Mouse (Mus musculus): Measurements from ENCODE around the gene Mlh1. TPM values are rescaled to one million over a fixed set of nuclear protein-coding genes. Genes with fewer than 3 reads are reported as not detected.

Gene Mlh1
- polyA plus RNA-seq, 2 experiments = 33.5 to 52.2 TPM

DNA sequence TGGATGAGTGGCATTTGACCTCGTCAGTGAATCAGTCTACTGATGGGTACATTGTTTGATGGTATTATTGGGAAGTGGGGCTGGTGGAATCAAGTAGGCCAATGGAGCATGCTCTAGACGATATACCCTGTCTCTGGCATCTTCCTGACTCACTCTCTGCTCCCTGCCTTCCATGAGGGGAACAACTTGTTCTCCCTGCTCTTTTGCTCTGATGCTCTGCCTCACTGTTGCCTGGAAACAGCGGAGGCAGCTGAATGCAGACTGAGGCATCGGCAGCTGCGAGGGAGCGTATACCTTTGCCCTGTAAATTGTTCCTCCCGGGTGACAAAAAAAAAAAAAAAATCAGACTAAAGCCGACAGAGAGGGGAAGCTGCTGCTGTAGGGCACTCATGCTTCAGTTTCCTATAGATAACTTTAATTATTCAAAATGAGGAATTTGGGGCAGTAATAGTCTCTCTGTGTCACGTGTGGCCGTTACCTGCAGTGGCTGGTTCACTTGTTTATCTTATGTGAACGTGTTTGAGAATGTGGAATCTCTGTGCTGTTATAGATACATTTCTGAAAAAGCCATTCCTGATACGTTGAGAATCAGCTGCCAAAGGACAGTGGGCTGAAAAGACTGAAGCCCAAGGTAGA is 30.7 kb upstream of the Mlh1 start:
- ATAC-seq (ENCODE audit: low FRiP score, low read depth) (no peak), DNase-seq (ENCODE audit: low spot score) (no peak)
- WGBS = 75% methylated on average over 12 of the region's 12 CpGs
- H3K36me3 ChIP-seq (ENCODE audit: control insufficient read depth, insufficient read depth, low read length) = no peaks in the 10 kb centered on the region
- H3K4me2 ChIP-seq (replicated peaks; ENCODE audit: low read depth, low read length, severe bottlenecking) = no peak overlapping the region
- no peaks in the 10 kb centered on the region for H3K27me3 ChIP-seq (ENCODE audit: control insufficient read depth, insufficient read depth, low read length)
- H3K4me3 ChIP-seq (replicated peaks; ENCODE audit: low read length) = no peak overlapping the region
- no peak for TF ChIP-seq POLR2A (IDR thresholded peaks at IDR 0.05; ENCODE audit: borderline replicate concordance, extremely low read depth, insufficient read depth, insufficient read length)
- no peaks in the 10 kb centered on the region for H3K9me3 ChIP-seq (ENCODE audit: control insufficient read depth, low read length)
- no peak overlapping the region for H3K27ac ChIP-seq (replicated peaks; ENCODE audit: low read depth, low read length)
- H3K9ac ChIP-seq (ENCODE audit: low read depth, low read length, severe bottlenecking) = no peak overlapping the region
- no peaks in the 10 kb centered on the region for H3K4me1 ChIP-seq (ENCODE audit: control insufficient read depth, insufficient read depth, low read length)

DNA sequence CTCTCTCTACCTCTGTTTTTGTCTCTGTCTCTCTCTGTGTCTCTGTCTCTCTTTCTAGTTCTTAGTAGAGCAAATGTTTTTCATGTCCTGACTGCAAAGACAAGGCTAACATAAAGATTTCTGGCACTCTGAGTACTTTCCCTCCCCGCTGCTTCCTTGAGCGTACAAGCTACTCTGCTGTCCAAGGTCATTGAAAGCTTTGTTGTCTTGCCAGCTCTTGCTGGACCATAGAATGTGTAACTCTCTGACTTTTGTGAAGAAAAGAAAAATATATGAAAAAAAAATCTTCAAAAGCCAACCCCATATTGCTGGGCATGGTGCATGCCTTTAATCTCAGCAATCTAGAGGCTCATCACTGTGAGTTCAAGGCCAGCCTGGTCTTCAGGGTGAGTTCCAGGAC is 27.0 kb upstream of the Mlh1 start:
- WGBS = 72% methylated on average over 2 of the region's 2 CpGs
- no peak for TF ChIP-seq POLR2A (IDR thresholded peaks at IDR 0.05; ENCODE audit: borderline replicate concordance, extremely low read depth, insufficient read depth, insufficient read length)
- Histone ChIP-seq H3K4me1 (ENCODE audit: control insufficient read depth, insufficient read depth, low read length) (no peaks in the 10 kb centered on the region), H3K9me3 (ENCODE audit: control insufficient read depth, low read length) (no peaks in the 10 kb centered on the region), H3K27me3 (ENCODE audit: control insufficient read depth, insufficient read depth, low read length) (no peaks in the 10 kb centered on the region), H3K36me3 (ENCODE audit: control insufficient read depth, insufficient read depth, low read length) (no peaks in the 10 kb centered on the region), H3K4me3 (replicated peaks; ENCODE audit: low read length) (no peak overlapping the region), H3K27ac (replicated peaks; ENCODE audit: low read depth, low read length) (no peak overlapping the region), H3K4me2 (replicated peaks; ENCODE audit: low read depth, low read length, severe bottlenecking) (no peak overlapping the region), H3K9ac (ENCODE audit: low read depth, low read length, severe bottlenecking) (no peak overlapping the region)
- ATAC-seq (ENCODE audit: low FRiP score, low read depth) (no peak), DNase-seq (ENCODE audit: low spot score) (no peak)

DNA sequence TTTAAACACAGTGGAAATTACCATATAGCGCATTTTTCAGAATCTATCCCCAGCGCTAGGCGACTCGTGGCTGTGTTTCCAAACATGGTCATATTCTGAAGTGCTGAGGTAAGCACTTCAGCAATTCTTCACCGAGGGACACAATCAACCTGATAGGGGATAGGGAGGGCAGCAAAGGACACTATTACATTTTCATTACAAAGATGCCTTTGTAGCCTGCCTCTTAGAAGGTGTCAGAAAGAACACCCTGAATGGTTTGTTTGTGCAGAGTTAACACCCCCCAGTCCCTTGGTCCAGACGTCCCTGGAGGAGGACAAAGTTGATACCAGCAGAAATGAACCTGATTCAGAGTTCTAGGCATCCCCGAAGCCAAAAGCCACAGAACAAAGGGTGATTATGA is 24.8 kb upstream of the Mlh1 start:
- no peak overlapping the region for H3K4me3 ChIP-seq (replicated peaks; ENCODE audit: low read length)
- no peaks in the 10 kb centered on the region for H3K36me3 ChIP-seq (ENCODE audit: control insufficient read depth, insufficient read depth, low read length)
- TF ChIP-seq POLR2A (IDR thresholded peaks at IDR 0.05; ENCODE audit: borderline replicate concordance, extremely low read depth, insufficient read depth, insufficient read length) = no peak
- ATAC-seq (ENCODE audit: low FRiP score, low read depth) (no peak), DNase-seq (ENCODE audit: low spot score) (no peak)
- H3K4me1 ChIP-seq (ENCODE audit: control insufficient read depth, insufficient read depth, low read length) = no peaks in the 10 kb centered on the region
- no peak overlapping the region for H3K4me2 ChIP-seq (replicated peaks; ENCODE audit: low read depth, low read length, severe bottlenecking)
- no peaks in the 10 kb centered on the region for H3K27me3 ChIP-seq (ENCODE audit: control insufficient read depth, insufficient read depth, low read length)
- no peaks in the 10 kb centered on the region for H3K9me3 ChIP-seq (ENCODE audit: control insufficient read depth, low read length)
- no peak overlapping the region for H3K27ac ChIP-seq (replicated peaks; ENCODE audit: low read depth, low read length)
- H3K9ac ChIP-seq (ENCODE audit: low read depth, low read length, severe bottlenecking) = no peak overlapping the region
- 70% methylated on average over 7 of the region's 7 CpGs for WGBS

DNA sequence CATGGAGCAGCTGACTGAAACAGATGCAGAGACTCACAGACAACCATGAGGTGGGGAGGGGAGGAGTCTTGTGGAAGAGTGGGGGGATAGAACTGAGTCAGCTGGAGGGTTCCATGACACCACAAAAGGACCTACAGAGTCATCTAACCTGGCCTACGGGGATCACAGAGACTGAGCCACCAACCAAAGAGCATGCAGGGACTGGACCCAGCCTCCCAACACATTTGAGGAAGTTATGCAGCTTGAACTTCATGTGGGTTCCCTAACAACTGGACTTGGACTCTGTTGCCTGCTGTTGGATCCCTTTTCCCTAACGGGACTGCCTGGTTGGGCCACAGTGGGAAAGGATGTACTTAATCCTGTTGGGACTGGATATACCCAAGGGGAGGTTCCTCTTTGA is 23.7 kb upstream of the Mlh1 start:
- H3K9ac ChIP-seq (ENCODE audit: low read depth, low read length, severe bottlenecking) = no peak overlapping the region
- H3K27ac ChIP-seq (replicated peaks; ENCODE audit: low read depth, low read length) = no peak overlapping the region

DNA sequence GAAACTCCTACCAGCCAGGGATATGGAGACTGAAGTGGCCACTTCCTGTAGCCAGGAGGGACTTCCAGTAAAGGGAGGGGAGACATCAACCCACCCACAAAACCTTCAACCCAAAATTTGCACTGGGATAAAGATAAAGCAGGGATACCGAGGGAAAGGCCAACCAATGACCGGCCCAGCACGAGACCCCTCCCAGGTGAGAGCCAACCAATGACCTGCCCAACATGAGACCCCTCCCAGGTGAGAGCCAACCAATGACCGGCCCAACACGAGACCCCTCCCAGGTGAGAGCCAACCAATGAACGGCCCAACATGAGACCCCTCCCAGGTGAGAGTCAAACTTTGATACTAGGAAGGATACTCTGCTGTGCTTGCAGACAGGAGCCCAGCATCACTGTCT is 23.3 kb upstream of the Mlh1 start:
- 97% methylated on average over 6 of the region's 6 CpGs for whole genome bisulfite sequencing
- ATAC-seq (ENCODE audit: low FRiP score, low read depth) (no peak), DNase-seq (ENCODE audit: low spot score) (no peak)
- no peak overlapping the region for H3K27ac ChIP-seq (replicated peaks; ENCODE audit: low read depth, low read length)
- TF ChIP-seq POLR2A (IDR thresholded peaks at IDR 0.05; ENCODE audit: borderline replicate concordance, extremely low read depth, insufficient read depth, insufficient read length) = no peak
- H3K4me2 ChIP-seq (replicated peaks; ENCODE audit: low read depth, low read length, severe bottlenecking) = no peak overlapping the region
- H3K9me3 ChIP-seq (ENCODE audit: control insufficient read depth, low read length) = no peaks in the 10 kb centered on the region
- no peak overlapping the region for H3K9ac ChIP-seq (ENCODE audit: low read depth, low read length, severe bottlenecking)
- no peaks in the 10 kb centered on the region for H3K27me3 ChIP-seq (ENCODE audit: control insufficient read depth, insufficient read depth, low read length)
- H3K36me3 ChIP-seq (ENCODE audit: control insufficient read depth, insufficient read depth, low read length) = no peaks in the 10 kb centered on the region
- H3K4me1 ChIP-seq (ENCODE audit: control insufficient read depth, insufficient read depth, low read length) = no peaks in the 10 kb centered on the region
- no peak overlapping the region for H3K4me3 ChIP-seq (replicated peaks; ENCODE audit: low read length)

More for the DNA sequence above, 23.7 kb upstream of the Mlh1 start:
- H3K4me2 ChIP-seq (replicated peaks; ENCODE audit: low read depth, low read length, severe bottlenecking) = no peak overlapping the region
- WGBS = 77% methylated on average over 2 of the region's 2 CpGs
- TF ChIP-seq POLR2A (IDR thresholded peaks at IDR 0.05; ENCODE audit: borderline replicate concordance, extremely low read depth, insufficient read depth, insufficient read length) = no peak
- no peaks in the 10 kb centered on the region for H3K27me3 ChIP-seq (ENCODE audit: control insufficient read depth, insufficient read depth, low read length)
- no peaks in the 10 kb centered on the region for H3K9me3 ChIP-seq (ENCODE audit: control insufficient read depth, low read length)
- no peak for ATAC-seq (ENCODE audit: low FRiP score, low read depth)
- DNase-seq (ENCODE audit: low spot score) = no peak
- no peak overlapping the region for H3K4me3 ChIP-seq (replicated peaks; ENCODE audit: low read length)
- no peaks in the 10 kb centered on the region for H3K4me1 ChIP-seq (ENCODE audit: control insufficient read depth, insufficient read depth, low read length)
- H3K36me3 ChIP-seq (ENCODE audit: control insufficient read depth, insufficient read depth, low read length) = no peaks in the 10 kb centered on the region

Measured in limb, embryonic 14.5 days (tissue).